Mouse (Mus musculus) gastrocnemius, adult 2 months (tissue): Measurements from ENCODE around the gene Psmg4. TPM values are rescaled to one million over a fixed set of nuclear protein-coding genes. Genes with fewer than 3 reads are reported as not detected.
A peak's percentile ranks its signal among the peaks of the same experiment; 100 is the strongest.

Source experiments
- DNase-seq: peaks from one replicate; pipeline ENCODE4 v3.0.0; 2022
- H3K27ac ChIP-seq: fragments of 200-600 bp; 2 replicates; pipeline ENCODE4 v1.8.1; 2022; ENCODE audit warnings: mild to moderate bottlenecking
- H3K4me3 ChIP-seq: fragments of 200-600 bp; 2 replicates; pipeline ENCODE4 v1.8.1; 2022; ENCODE audit warnings: mild to moderate bottlenecking, moderate library complexity
- CTCF ChIP-seq: fragments of 200-600 bp; IDR thresholded peaks from 2 replicates; pipeline ENCODE4 v1.8.1; 2022; ENCODE audit warnings: antibody characterized with exemption, mild to moderate bottlenecking, moderate library complexity
- intact Hi-C: fragments of 180-260 bp; cut with DNase I; formaldehyde crosslinking; loops from one replicate; pipeline ENCODE4 v1.15.1; 2025
- total RNA-seq, 2 experiments: library from RNA; stranded (reverse); gene quantifications; 2 replicates each; pipeline ENCODE4 v1.2.3; 2021

Psmg4 gene
- total RNA-seq, 2 experiments from 2014 or later, result 13.6 to 14.4 TPM

DNA sequence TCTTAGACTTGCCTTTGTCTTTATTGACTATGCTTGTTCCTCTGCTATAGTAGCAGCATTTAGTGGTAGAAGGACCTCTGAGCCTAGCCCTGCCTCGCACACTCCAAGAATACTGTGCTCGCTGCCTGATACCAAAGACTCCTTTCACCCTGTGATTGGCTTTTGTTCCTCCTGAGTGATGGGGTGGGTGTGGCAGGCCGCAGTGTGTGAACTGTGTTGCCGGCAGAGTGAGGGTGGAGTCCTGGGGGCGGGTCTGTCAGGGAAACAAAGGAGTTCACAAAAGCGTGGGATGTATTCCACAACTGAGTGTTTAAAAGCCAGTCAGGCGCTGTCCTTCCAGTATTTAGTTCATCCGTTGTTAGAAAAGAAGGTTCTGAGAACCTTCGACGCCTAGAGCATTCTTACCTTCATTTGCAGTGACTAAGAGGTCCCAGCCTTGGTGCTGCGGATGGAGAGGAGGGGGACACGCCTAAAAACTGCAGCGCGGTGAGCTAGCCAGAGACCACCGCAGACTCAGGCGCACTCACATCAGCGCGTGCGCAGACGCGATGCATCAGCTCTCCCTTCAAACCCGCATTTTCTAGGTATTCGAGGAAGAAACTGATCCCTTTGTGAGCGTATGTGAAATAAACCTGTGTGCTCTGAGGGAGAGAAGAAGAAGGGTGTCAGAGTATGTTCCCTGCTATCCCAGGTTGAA, 31.6 kb upstream of the Psmg4 start:
- no peak for TF ChIP-seq CTCF
- DNase-seq, result peak; percentile 38
- peak overlapping the region; percentile 40; the same call in 1 of the 2 replicates for H3K27ac ChIP-seq
- H3K4me3 ChIP-seq, result peak overlapping the region; percentile 78
- intact Hi-C loops, result no loop called here

DNA sequence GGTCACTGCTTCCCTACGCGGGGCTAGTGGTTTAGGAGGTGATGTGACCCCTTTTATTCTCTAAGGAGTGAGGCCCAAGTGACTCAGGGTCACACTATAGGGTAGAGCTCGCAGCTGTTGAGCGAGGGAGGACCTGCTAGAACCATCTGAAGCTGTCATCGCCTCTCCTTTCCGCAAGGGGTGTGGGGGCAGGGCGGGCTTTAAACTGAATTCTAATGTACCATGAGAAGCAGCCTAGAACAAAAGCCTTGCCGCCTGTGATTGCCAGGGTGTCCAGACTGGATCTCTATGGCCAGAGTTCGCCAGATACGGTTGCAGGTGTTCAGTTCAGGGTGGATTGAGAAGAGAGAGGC, 31.1 kb upstream of the Psmg4 start:
- DNase-seq, result no peak

DNA sequence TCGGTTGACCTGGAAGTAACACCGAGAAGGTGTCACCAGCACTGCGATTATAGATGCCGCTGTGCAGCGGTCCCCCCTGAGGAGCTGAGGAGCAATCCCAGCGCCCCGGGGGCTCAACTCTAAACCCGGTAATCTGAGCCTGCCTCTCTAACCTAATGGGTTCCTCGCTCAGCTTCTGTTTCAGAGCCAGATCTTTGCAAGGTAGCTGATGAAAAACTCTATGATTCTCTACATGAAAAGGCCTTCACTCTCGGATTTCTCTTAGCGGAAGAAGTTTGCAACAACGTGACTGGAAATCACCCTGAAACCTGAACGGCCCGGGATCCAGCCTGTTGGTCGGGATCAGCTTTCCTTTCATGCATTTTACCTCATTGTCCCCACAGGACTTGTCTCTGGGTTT, 30.5 kb upstream of the Psmg4 start:
- intact Hi-C loops, result no loop called here
- DNase-seq, result no peak
- no peak overlapping the region for H3K27ac ChIP-seq
- peak overlapping the region; percentile 78 for H3K4me3 ChIP-seq
- no peak for TF ChIP-seq CTCF

More for the DNA sequence above, 31.1 kb upstream of the Psmg4 start:
- intact Hi-C loops, result no loop called here
- TF ChIP-seq CTCF, result peak; percentile 10; the same call in 1 of the 2 replicates
- peak overlapping the region; percentile 78 for H3K4me3 ChIP-seq
- H3K27ac ChIP-seq, result no peak overlapping the region

DNA sequence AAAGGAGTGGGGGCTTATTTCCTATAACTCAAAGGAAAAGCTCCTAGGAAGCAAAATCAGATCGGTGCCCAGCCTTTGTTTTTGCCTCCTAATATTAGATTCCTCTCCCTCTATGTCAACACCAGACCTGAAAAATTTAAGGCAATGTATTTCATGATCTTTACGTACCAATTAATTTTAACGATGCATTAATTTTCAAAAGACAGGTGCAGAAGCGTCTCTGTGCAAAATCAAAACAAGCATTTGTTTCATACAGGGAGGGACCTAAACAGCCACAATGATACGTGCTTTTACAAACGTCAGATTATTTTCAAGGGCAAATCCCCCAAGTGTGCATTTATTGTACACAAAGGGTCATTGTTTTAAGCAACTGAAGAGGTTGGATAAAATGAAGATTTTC, 29.9 kb upstream of the Psmg4 start:
- TF ChIP-seq CTCF, result no peak
- no peak overlapping the region for H3K27ac ChIP-seq
- no peak for DNase-seq
- H3K4me3 ChIP-seq, result no peak overlapping the region
- intact Hi-C loops, result no loop called here

DNA sequence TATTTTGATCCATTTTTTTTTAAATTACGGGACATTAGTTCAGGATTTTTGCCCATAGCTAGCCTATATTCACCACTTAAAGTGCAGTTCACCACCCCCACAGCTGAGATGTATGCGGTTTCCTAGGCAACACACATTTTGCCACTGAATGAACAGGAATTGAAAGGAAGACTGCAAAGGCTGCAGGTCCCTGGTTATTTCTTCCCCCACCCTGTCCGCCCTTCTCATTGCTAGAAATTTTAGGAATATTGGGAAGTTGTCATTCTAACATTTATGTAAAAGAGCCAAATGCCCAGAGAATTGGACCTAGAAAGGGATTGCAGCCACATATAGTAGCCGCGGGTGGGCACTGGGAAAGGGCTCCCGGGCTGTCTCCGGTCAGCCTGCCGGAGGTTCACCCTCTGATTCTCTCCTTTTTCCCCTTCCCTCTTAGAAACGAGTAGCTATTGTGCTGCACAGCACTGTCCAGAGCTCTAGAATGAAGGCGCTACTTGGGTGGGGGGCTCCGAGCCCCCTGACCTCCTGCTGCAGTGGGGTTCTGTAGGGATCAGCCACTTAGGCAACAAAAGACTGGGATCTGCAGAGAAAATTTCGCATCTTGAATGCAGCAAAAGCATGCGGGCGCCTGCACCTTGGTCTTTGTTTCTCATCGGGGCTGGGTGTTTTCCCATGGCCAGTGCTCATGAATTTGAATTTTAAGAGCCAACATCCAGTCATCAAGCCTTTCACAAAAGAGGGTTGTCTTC, 29.3 kb upstream of the Psmg4 start:
- Histone ChIP-seq H3K27ac (no peak overlapping the region), H3K4me3 (no peak overlapping the region)
- TF ChIP-seq CTCF, result no peak
- intact Hi-C loops, result no loop called here
- no peak for DNase-seq

DNA sequence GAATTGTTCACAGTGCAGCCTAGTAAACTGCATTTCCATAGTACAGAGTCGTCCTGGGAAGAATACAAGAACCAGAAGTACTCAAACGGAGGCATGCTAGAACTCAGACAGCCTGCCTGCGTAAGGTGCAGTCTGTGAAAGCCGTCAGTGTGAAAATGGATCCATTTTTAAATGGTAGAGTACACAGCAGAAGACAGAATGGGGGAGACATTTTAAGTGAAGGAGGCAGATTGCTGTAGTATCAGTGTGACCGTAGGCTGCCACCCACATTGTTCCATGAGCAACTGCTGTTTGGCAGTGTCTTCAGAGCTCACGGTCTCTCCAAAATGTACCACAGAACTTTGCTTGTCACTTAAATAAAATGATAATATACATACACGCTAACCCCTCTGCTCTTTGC, 28.5 kb upstream of the Psmg4 start:
- Histone ChIP-seq H3K4me3 (no peak overlapping the region), H3K27ac (no peak overlapping the region)
- DNase-seq, result no peak
- TF ChIP-seq CTCF, result no peak
- intact Hi-C loops, result no loop called here

DNA sequence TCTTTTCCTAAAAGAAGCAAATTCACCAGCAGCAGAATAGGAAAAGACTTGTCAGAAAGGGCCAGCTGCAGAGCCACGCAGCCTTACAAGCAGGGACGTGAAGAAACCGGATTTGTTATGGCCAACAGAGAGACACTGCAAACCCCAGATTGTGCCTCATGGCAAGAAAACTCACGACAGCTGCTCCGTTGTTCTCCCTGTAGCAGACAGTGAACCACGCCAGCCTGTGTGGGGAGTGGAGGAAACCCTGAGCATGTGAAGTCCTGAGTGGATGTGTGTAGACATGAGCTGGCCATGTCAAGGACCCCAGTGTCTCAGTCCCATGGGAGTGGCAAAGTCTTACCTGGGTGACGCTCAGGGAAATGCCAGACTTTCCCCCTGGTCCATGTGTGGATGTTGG, 26.2 kb upstream of the Psmg4 start:
- no peak overlapping the region for H3K27ac ChIP-seq
- no peak for DNase-seq
- intact Hi-C loops, result no loop called here
- H3K4me3 ChIP-seq, result no peak overlapping the region
- no peak for TF ChIP-seq CTCF

DNA sequence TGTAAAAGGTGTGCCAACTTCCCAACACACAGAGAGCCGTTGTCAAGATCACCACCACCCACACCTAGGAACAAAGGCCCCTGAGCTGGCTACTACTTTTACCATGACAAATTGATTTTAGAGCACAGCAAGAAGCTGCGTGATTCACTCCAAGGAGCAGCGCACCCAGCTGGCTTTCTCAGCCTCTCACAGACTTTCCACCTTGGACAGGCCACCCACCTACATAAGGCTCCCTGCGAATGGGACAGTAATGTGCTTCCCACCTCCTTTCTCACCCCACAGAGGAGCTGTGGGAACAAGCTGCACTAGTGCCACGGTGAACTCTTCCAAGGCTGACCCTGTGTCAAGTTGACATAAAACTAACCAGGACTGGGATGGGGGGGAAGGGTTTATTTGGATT, 19.4 kb upstream of the Psmg4 start:
- no peak for DNase-seq
- H3K4me3 ChIP-seq, result no peak overlapping the region

DNA sequence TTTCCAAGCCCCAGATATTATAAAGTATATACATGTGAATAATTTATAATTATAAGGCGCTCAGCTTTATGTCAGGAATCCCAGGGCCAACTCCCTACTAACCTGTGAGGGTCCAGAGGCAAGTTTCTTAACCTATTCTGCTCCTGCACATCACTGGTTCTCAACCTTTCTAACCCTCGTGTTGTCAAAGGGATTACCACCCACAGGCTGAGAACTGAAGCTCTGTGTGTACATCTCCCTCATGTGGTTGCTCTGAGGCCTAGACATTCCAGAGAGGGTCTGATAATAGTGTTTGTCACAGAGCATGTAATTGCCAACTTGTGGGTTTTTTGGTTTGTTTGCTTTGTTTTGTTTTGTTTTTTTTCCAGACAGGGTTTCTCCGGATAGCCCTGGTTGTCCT, 15.8 kb upstream of the Psmg4 start:
- H3K4me3 ChIP-seq, result no peak overlapping the region
- intact Hi-C loops, result no loop called here
- no peak for DNase-seq
- no peak overlapping the region for H3K27ac ChIP-seq
- TF ChIP-seq CTCF, result no peak

More for the DNA sequence above, 19.4 kb upstream of the Psmg4 start:
- intact Hi-C loops, result no loop called here
- no peak for TF ChIP-seq CTCF
- H3K27ac ChIP-seq, result no peak overlapping the region

DNA sequence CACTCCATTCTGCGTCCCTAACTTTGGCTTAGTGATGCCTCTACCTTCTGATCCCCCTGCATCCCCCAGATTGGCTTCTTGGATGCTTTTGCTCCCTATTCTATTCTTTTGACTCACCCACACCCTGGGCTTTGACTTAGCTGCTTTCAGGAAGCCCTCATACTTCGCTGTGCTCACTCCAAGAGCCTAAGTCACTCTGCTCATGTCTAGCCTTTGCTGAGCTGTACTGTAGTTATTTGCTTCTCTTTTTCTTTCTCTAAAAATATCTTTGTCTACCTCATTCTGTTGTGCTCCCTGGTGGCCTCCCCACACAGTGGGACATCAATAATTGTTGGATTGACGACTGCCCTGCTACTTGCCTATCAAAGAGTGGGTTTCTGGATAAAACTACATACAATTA, 14.6 kb upstream of the Psmg4 start:
- DNase-seq, result no peak
- H3K27ac ChIP-seq, result peak overlapping the region; percentile 72
- H3K4me3 ChIP-seq, result no peak overlapping the region
- no peak for TF ChIP-seq CTCF
- intact Hi-C loops, result no loop called here

DNA sequence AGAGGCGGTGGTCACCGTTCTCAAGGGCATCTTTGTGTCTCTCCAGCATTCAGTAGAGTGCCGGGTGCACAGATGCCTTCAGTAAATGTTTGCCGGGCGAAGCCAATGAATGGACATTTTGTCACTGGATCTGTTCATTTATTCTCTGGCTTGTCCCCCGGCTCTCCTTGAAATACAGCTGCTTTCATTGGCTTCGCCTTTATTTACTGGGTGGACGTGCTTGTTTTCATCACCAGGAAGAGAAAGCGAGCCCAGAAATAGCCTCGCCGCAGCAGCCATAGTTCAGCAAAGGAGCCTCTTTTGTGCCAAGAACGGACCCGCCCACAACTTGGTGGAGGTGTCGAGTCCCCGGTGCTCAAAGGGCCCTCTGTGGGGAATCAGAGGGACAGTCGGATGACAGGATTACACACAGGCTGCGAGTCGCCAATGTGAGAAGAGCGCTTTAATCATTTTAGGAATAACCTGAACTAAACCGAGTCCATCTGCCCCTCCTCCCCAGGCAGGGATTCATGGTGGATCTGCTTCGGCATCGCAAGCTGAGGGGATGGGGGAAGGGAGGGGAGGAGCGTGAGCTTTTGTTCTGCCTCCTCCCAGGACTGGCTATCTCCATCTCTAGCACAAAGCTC, 13.9 kb upstream of the Psmg4 start:
- intact Hi-C loops, result no loop called here
- peak overlapping the region; percentile 72 for H3K4me3 ChIP-seq
- no peak for TF ChIP-seq CTCF
- H3K27ac ChIP-seq, result peak overlapping the region; percentile 72
- DNase-seq, result peak; percentile 73

DNA sequence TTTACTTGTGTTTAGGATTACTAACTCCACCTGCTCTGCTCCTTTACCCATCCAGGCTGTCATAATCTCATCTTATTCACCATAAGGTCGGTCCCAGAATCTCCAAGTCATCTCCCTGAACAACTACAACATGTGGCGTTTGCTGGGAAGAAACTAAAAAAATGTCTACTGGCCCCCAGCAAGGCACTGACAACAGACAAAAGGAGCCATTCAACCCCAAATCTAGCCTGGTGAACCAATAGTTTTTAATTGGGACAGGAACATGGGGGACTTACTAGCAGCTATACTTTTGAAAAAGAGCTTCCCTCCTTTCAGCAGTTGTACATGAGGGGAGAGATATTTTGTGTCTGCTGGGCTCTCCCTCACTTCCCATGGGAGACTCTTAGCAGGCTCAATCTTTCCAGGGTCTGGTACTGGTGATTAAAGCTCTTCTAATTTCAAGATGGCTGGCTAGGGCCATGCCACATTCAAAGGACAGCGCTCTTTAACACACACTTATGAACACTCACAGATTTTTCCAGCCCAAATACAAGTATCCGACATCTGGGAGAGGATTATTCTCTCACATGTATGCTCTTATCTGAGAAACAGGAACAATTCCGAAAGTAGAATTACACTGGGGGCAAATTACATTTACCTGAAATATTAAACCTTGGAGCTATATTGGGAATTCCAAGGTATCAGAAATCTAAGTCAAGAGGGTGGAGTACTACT, 13.1 kb upstream of the Psmg4 start:
- DNase-seq, result no peak
- H3K4me3 ChIP-seq, result peak overlapping the region; percentile 72
- peak overlapping the region; percentile 72 for H3K27ac ChIP-seq
- intact Hi-C loops, result loop anchor here (10.0 kb wide), 1 partner anchor 195 kb away; no protein-coding TSS in a partner anchor
- no peak for TF ChIP-seq CTCF
